Mouse (Mus musculus): ENCODE data around the gene Haus4. TPM values are rescaled to one million over a fixed set of nuclear protein-coding genes. Genes with fewer than 3 reads are reported as not detected.

The Haus4 gene
- polyA plus RNA-seq, 1 experiment from 2014 or later: 53.1 TPM

- H3K9ac ChIP-seq: peak overlapping the region; percentile 100
- H3K9me3 ChIP-seq: no peaks in the 10 kb centered on the region
- H3K4me1 ChIP-seq: peaks cover 40% of the 10 kb centered on the region
- H3K4me2 ChIP-seq: peak overlapping the region; percentile 85
- 0 out of 2 replicates have a peak overlapping the region, but pooled peaks have one; percentile 93 for H3K4me3 ChIP-seq
- WGBS: 60% methylated on average over 4 of the region's 4 CpGs
- H3K27me3 ChIP-seq: no peaks in the 10 kb centered on the region
- ATAC-seq (ENCODE audit: insufficient number of reproducible peaks, insufficient read depth, low FRiP score, low TSS enrichment, low read depth): no peak
- peak overlapping the region; percentile 96 for H3K27ac ChIP-seq
- peaks cover 62% of the 10 kb centered on the region for H3K36me3 ChIP-seq
Observed at GRCm38 (mm10) chr14:54572122-54572521, 17.7 kb upstream of the Haus4 start.

GRCm38 (mm10) chr14:54569451-54570392 lies 15.3 kb upstream of the Haus4 start:
- Histone ChIP-seq H3K27ac (0 out of 2 replicates have a peak overlapping the region, but pooled peaks have one; percentile 13), H3K9me3 (no peaks in the 10 kb centered on the region), H3K4me2 (no peak overlapping the region), H3K27me3 (no peaks in the 10 kb centered on the region), H3K36me3 (peaks cover 74% of the 10 kb centered on the region), H3K4me3 (no peak overlapping the region), H3K9ac (no peak overlapping the region), H3K4me1 (peaks cover 37% of the 10 kb centered on the region)
- 44% methylated on average over 17 of the region's 17 CpGs for WGBS
- no peak for ATAC-seq (ENCODE audit: insufficient number of reproducible peaks, insufficient read depth, low FRiP score, low TSS enrichment, low read depth)

- ATAC-seq (ENCODE audit: insufficient number of reproducible peaks, insufficient read depth, low FRiP score, low TSS enrichment, low read depth): no peak
- Histone ChIP-seq H3K9me3 (no peaks in the 10 kb centered on the region), H3K4me1 (peaks cover 29% of the 10 kb centered on the region), H3K27ac (no peak overlapping the region), H3K4me2 (no peak overlapping the region), H3K27me3 (no peaks in the 10 kb centered on the region), H3K36me3 (peaks cover 74% of the 10 kb centered on the region), H3K9ac (no peak overlapping the region), H3K4me3 (no peak overlapping the region)
- WGBS: 74% methylated on average over 15 of the region's 15 CpGs
Observed at GRCm38 (mm10) chr14:54568694-54569414, 14.4 kb upstream of the Haus4 start.

GRCm38 (mm10) chr14:54560527-54561242 lies 6.3 kb upstream of the Haus4 start:
- no peak overlapping the region for H3K4me3 ChIP-seq
- no peak overlapping the region for H3K9ac ChIP-seq
- 81% methylated on average over 14 of the region's 14 CpGs for WGBS
- H3K27ac ChIP-seq: no peak overlapping the region
- H3K9me3 ChIP-seq: no peaks in the 10 kb centered on the region
- peaks cover 2% of the 10 kb centered on the region; the same call in 1 of the 2 replicates for H3K36me3 ChIP-seq
- H3K4me1 ChIP-seq: no peaks in the 10 kb centered on the region
- H3K27me3 ChIP-seq: no peaks in the 10 kb centered on the region
- no peak for ATAC-seq (ENCODE audit: insufficient number of reproducible peaks, insufficient read depth, low FRiP score, low TSS enrichment, low read depth)
- no peak overlapping the region for H3K4me2 ChIP-seq

GRCm38 (mm10) chr14:54557330-54557729 lies 2.9 kb upstream of the Haus4 start:
- no peak overlapping the region for H3K27ac ChIP-seq
- peaks cover 8% of the 10 kb centered on the region for H3K4me1 ChIP-seq
- no peak for ATAC-seq (ENCODE audit: insufficient number of reproducible peaks, insufficient read depth, low FRiP score, low TSS enrichment, low read depth)
- no peak overlapping the region for H3K9ac ChIP-seq
- no peak overlapping the region for H3K4me3 ChIP-seq
- no peak overlapping the region for H3K4me2 ChIP-seq
- no peaks in the 10 kb centered on the region for H3K27me3 ChIP-seq
- WGBS: 71% methylated on average over 8 of the region's 8 CpGs
- H3K36me3 ChIP-seq: no peaks in the 10 kb centered on the region
- no peaks in the 10 kb centered on the region for H3K9me3 ChIP-seq

- 3% methylated on average over 21 of the region's 21 CpGs for WGBS
- H3K4me2 ChIP-seq: peak overlapping the region; percentile 93
- H3K4me1 ChIP-seq: peaks cover 8% of the 10 kb centered on the region
- H3K36me3 ChIP-seq: peaks cover 31% of the 10 kb centered on the region
- H3K27me3 ChIP-seq: no peaks in the 10 kb centered on the region
- ATAC-seq (ENCODE audit: insufficient number of reproducible peaks, insufficient read depth, low FRiP score, low TSS enrichment, low read depth): no peak
- peak overlapping the region; percentile 92 for H3K27ac ChIP-seq
- peak overlapping the region; percentile 59 for H3K4me3 ChIP-seq
- peak overlapping the region; percentile 86 for H3K9ac ChIP-seq
- H3K9me3 ChIP-seq: no peaks in the 10 kb centered on the region
Observed at GRCm38 (mm10) chr14:54553454-54553974, 902 bp downstream of the Haus4 start.

GRCm38 (mm10) chr14:54544703-54545102 lies 9.7 kb downstream of the Haus4 start:
- no peak overlapping the region for H3K9ac ChIP-seq
- H3K4me2 ChIP-seq: no peak overlapping the region
- ATAC-seq (ENCODE audit: insufficient number of reproducible peaks, insufficient read depth, low FRiP score, low TSS enrichment, low read depth): no peak
- H3K27ac ChIP-seq: no peak overlapping the region
- peaks cover 79% of the 10 kb centered on the region for H3K36me3 ChIP-seq
- no peaks in the 10 kb centered on the region for H3K9me3 ChIP-seq
- H3K27me3 ChIP-seq: no peaks in the 10 kb centered on the region
- no peaks in the 10 kb centered on the region for H3K4me1 ChIP-seq
- no peak overlapping the region for H3K4me3 ChIP-seq
- 88% methylated on average over 5 of the region's 5 CpGs for WGBS

GRCm38 (mm10) chr14:54540771-54541170 lies 13.6 kb downstream of the Haus4 start:
- H3K27ac ChIP-seq: no peak overlapping the region
- H3K36me3 ChIP-seq: peaks cover 42% of the 10 kb centered on the region
- no peak overlapping the region for H3K4me2 ChIP-seq
- no peak overlapping the region for H3K9ac ChIP-seq
- 72% methylated on average over 11 of the region's 11 CpGs for WGBS
- no peaks in the 10 kb centered on the region for H3K9me3 ChIP-seq
- ATAC-seq (ENCODE audit: insufficient number of reproducible peaks, insufficient read depth, low FRiP score, low TSS enrichment, low read depth): no peak
- H3K27me3 ChIP-seq: no peaks in the 10 kb centered on the region
- no peaks in the 10 kb centered on the region for H3K4me1 ChIP-seq
- H3K4me3 ChIP-seq: no peak overlapping the region

- peaks cover 22% of the 10 kb centered on the region for H3K36me3 ChIP-seq
Observed at GRCm38 (mm10) chr14:54538580-54538979, 15.8 kb downstream of the Haus4 start.

GRCm38 (mm10) chr14:54528446-54529111 lies 25.8 kb downstream of the Haus4 start:
- peak overlapping the region; percentile 86 for H3K4me2 ChIP-seq
- no peaks in the 10 kb centered on the region for H3K9me3 ChIP-seq
- H3K4me3 ChIP-seq: peak overlapping the region; percentile 48; the same call in 1 of the 2 replicates

More at GRCm38 (mm10) chr14:54538580-54538979, 15.8 kb downstream of the Haus4 start:
- Histone ChIP-seq H3K4me2 (no peak overlapping the region), H3K9me3 (no peaks in the 10 kb centered on the region), H3K4me3 (no peak overlapping the region), H3K4me1 (no peaks in the 10 kb centered on the region), H3K27me3 (no peaks in the 10 kb centered on the region), H3K9ac (no peak overlapping the region), H3K27ac (no peak overlapping the region)
- WGBS: 80% methylated on average over 2 of the region's 2 CpGs
- ATAC-seq (ENCODE audit: insufficient number of reproducible peaks, insufficient read depth, low FRiP score, low TSS enrichment, low read depth): no peak

More at GRCm38 (mm10) chr14:54528446-54529111, 25.8 kb downstream of the Haus4 start:
- peak; percentile 75; the same call in 1 of the 2 replicates for ATAC-seq (ENCODE audit: insufficient number of reproducible peaks, insufficient read depth, low FRiP score, low TSS enrichment, low read depth)
- 15% methylated on average over 17 of the region's 17 CpGs for WGBS
- H3K36me3 ChIP-seq: no peaks in the 10 kb centered on the region
- 0 out of 2 replicates have a peak overlapping the region, but pooled peaks have one; percentile 16 for H3K9ac ChIP-seq
- peak overlapping the region; percentile 72; the same call in 1 of the 2 replicates for H3K27ac ChIP-seq
- peaks cover 16% of the 10 kb centered on the region for H3K4me1 ChIP-seq
- no peaks in the 10 kb centered on the region for H3K27me3 ChIP-seq

Data from embryonic facial prominence, embryonic 13.5 days (tissue).